Mouse (Mus musculus) kidney, embryonic 16.5 days (tissue): ENCODE results near the gene Nell1. TPM values are rescaled to one million over a fixed set of nuclear protein-coding genes. Genes with fewer than 3 reads are reported as not detected.

ENCODE experiments used
- ATAC-seq: fragments of 200-750 bp; cut with Nextera tagmentation; 2 replicates; pipeline ENCODE4 v1.8.0; 2017; ENCODE audit warnings: moderate TSS enrichment; ENCODE audit not compliant: low FRiP score, low TSS enrichment
- H3K27ac ChIP-seq: fragments of 300-500 bp; sonication (generic); 2 replicates; pipeline ENCODE4 v1.5.1; 2014; ENCODE audit warnings: low read length
- H3K27me3 ChIP-seq: fragments of 300-500 bp; sonication (generic); 2 replicates; pipeline ENCODE4 v1.6.1; 2014; ENCODE audit warnings: low read length, control low read depth, mixed read lengths; ENCODE audit not compliant: insufficient read depth
- H3K36me3 ChIP-seq: fragments of 300-500 bp; sonication (generic); 2 replicates; pipeline ENCODE4 v1.6.1; 2014; ENCODE audit warnings: low read length, control low read depth, mixed read lengths; ENCODE audit not compliant: insufficient read depth
- H3K4me1 ChIP-seq: fragments of 300-500 bp; sonication (generic); 2 replicates; pipeline ENCODE4 v1.6.1; 2014; ENCODE audit warnings: low read length, control low read depth, mixed read lengths; ENCODE audit not compliant: insufficient read depth
- H3K4me2 ChIP-seq: fragments of 300-500 bp; sonication (generic); replicated peaks from 2 replicates; pipeline ENCODE4 v1.6.1; 2014; ENCODE audit warnings: low read depth, low read length
- H3K4me3 ChIP-seq: fragments of 300-500 bp; sonication (generic); 2 replicates; pipeline ENCODE4 v1.5.1; 2014; ENCODE audit warnings: mild to moderate bottlenecking, low read length
- H3K9ac ChIP-seq: fragments of 300-500 bp; sonication (generic); replicated peaks from 2 replicates; pipeline ENCODE4 v1.6.1; 2014; ENCODE audit warnings: low read length
- H3K9me3 ChIP-seq: fragments of 300-500 bp; sonication (generic); 2 replicates; pipeline ENCODE4 v1.6.1; 2016; ENCODE audit warnings: low read length, control low read depth
- WGBS: fragments of 180-500 bp; shearing (Covaris S2); extraction: QIAGEN DNeasy Blood & Tissue Kit; methylation state at CpG from one replicate; pipeline ENCODE4 v1.1.7; 2014; 5-methylcytosine and 5-hydroxymethylcytosine counted together
- polyA plus RNA-seq: library from polyadenylated mRNA; unstranded; fragments of >200 nt; fragmentation: Nextera tagmentation; extraction: Ambion mirVana; gene quantifications from 2 replicates; pipeline ENCODE4 v1.2.1, GENCODE M21; 2015

Gene Nell1
- polyA plus RNA-seq, 1 experiment from 2014 or later = 10.9 TPM

DNA sequence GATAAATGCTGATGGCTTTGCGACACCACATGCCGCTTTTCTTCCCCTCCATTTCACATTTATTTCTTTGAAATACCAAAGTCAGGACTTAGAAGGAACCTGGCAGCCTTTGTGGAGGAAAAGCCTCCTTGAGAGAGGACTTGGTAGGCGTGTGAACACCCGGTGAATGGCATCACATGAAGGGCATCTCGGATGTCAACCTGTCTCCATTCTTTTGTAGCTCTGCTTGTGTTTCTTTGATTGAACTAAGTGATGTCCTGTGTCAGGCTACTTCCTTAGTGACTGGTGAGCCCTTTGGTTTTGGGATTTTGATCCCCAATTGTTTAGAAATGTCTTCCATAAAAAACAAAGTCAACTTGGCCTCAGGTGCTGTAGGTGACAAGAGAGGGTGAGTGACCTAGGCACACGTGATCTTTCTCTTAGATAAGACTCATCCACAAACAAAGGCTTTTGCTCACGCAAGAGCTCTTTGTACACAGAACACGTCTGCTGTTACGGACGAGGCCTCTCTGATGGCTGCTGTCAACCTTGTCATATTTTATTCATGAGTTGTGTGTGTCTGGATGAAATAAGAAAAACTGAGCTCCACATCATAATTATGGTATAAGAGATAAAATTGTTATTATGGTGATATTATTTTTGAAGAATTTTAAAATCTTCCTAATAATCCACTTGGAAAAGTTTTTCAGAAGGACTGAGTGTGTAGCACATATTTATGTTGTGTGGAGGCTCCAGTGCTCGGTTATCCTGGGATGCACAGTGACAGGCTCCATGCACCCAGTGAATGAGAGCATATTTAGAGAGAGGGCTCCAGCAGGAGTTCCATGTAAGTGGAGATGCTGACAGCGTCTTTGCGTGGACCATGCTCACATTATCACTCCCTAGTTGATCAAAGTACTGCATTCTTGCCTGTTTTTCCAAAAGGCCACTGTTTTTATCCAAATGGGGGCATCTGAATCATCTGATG lies 60.8 kb downstream of the Nell1 start:
- no peak overlapping the region for H3K9ac ChIP-seq
- H3K27me3 ChIP-seq = no peaks in the 10 kb centered on the region
- H3K4me2 ChIP-seq = no peak overlapping the region
- H3K9me3 ChIP-seq = no peaks in the 10 kb centered on the region
- H3K4me1 ChIP-seq = no peaks in the 10 kb centered on the region
- no peaks in the 10 kb centered on the region for H3K36me3 ChIP-seq
- no peak for ATAC-seq
- no peak overlapping the region for H3K27ac ChIP-seq
- H3K4me3 ChIP-seq = no peak overlapping the region
- 74% methylated on average over 13 of the region's 13 CpGs for WGBS

DNA sequence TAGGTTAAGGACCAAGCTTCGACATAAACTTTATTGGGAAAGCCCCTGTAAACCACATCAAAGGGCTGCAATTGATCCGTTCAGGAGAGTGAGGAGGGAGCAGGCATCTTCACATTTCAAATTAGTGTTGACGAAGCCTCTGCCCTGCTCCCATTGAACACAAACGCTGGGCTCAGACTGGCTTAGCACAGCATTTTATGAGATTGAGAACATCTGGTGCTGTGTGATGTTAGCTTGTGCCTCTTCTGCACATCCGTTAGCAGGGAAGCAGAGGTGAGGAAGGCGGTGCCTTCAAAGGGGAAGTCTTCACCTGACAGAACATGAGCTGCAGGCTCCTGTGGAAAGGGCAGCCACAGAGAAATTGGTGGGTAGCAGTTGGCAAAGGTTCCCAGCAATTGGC lies 66.4 kb downstream of the Nell1 start:
- no peaks in the 10 kb centered on the region for H3K4me1 ChIP-seq
- no peaks in the 10 kb centered on the region for H3K36me3 ChIP-seq
- H3K4me3 ChIP-seq = no peak overlapping the region
- H3K9me3 ChIP-seq = no peaks in the 10 kb centered on the region
- H3K9ac ChIP-seq = no peak overlapping the region
- no peak for ATAC-seq
- H3K4me2 ChIP-seq = no peak overlapping the region
- H3K27ac ChIP-seq = no peak overlapping the region
- 17% methylated on average over 6 of the region's 6 CpGs for WGBS
- H3K27me3 ChIP-seq = no peaks in the 10 kb centered on the region

- WGBS = 91% methylated on average over 4 of the region's 4 CpGs
- Histone ChIP-seq H3K36me3 (no peaks in the 10 kb centered on the region), H3K4me2 (no peak overlapping the region), H3K4me3 (no peak overlapping the region), H3K4me1 (no peaks in the 10 kb centered on the region), H3K27ac (no peak overlapping the region), H3K9ac (no peak overlapping the region), H3K27me3 (no peaks in the 10 kb centered on the region), H3K9me3 (no peaks in the 10 kb centered on the region)
- no peak for ATAC-seq
These were observed 75.5 kb downstream of the Nell1 start for GRCm38 (mm10) chr7:50050144-50050543.

GRCm38 (mm10) chr7:50053704-50054103 lies 79.0 kb downstream of the Nell1 start:
- Histone ChIP-seq H3K27ac (no peak overlapping the region), H3K27me3 (no peaks in the 10 kb centered on the region), H3K4me2 (no peak overlapping the region), H3K4me1 (no peaks in the 10 kb centered on the region), H3K36me3 (no peaks in the 10 kb centered on the region), H3K4me3 (no peak overlapping the region), H3K9me3 (no peaks in the 10 kb centered on the region), H3K9ac (no peak overlapping the region)
- WGBS = 93% methylated on average over 2 of the region's 2 CpGs
- ATAC-seq = no peak

DNA sequence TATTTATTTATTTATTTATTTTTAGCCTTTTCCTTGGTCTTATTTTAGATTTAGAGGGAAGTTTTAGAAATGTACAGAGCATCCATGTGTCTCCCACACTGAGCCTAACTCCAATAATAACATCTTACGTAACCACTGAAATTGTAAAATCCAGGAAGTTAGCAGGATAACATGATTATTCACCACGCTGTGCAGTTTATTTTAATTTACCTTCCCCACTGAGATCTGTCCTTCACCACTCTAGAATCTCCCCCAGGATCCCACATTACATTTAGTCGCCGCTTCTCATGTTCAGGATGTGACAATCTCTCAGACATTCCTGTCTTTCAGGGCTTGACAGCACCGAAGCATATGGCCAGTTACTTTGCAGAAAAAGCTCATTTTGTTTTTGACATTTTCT lies 119.8 kb downstream of the Nell1 start:
- WGBS = 86% methylated on average over 5 of the region's 5 CpGs
- ATAC-seq = no peak

GRCm38 (mm10) chr7:50105612-50106321 lies 131.1 kb downstream of the Nell1 start:
- peak; percentile 80; the same call in 1 of the 2 replicates for ATAC-seq
- no peaks in the 10 kb centered on the region for H3K36me3 ChIP-seq
- H3K27me3 ChIP-seq = no peaks in the 10 kb centered on the region
- H3K9ac ChIP-seq = no peak overlapping the region
- no peak overlapping the region for H3K27ac ChIP-seq
- no peaks in the 10 kb centered on the region for H3K9me3 ChIP-seq
- 0 out of 2 replicates have a peak, but pooled peaks cover 8% of the 10 kb centered on the region for H3K4me1 ChIP-seq
- no peak overlapping the region for H3K4me3 ChIP-seq
- H3K4me2 ChIP-seq = peak overlapping the region; percentile 12; the same call in 1 of the 2 replicates
- 19% methylated on average over 8 of the region's 8 CpGs for WGBS

More for the DNA sequence above, 119.8 kb downstream of the Nell1 start:
- H3K27ac ChIP-seq = no peak overlapping the region
- H3K27me3 ChIP-seq = no peaks in the 10 kb centered on the region
- H3K4me3 ChIP-seq = no peak overlapping the region
- H3K4me2 ChIP-seq = no peak overlapping the region
- no peaks in the 10 kb centered on the region for H3K36me3 ChIP-seq
- H3K4me1 ChIP-seq = no peaks in the 10 kb centered on the region
- H3K9me3 ChIP-seq = no peaks in the 10 kb centered on the region
- no peak overlapping the region for H3K9ac ChIP-seq

DNA sequence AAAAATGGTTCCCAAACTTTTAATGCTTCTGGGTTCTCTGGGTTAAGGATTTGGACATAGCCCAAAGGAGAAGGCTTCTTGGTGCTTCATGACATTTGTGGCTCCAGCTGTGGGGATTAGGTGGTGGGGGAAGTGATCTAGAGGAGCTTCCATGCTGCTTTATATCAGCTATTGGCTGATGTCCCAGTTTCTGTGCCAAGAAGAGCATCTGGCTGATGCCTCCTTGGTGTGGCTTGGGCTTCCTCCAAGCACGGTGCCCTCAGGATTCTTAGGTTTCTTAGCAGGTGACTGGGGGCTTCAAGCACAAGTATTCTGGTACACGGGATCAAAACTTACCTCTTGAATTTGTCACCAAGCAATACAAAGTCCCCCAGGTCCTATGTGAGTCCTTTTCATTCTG lies 132.6 kb downstream of the Nell1 start:
- Histone ChIP-seq H3K36me3 (no peaks in the 10 kb centered on the region), H3K4me2 (no peak overlapping the region), H3K4me3 (no peak overlapping the region), H3K9ac (no peak overlapping the region), H3K9me3 (no peaks in the 10 kb centered on the region), H3K27me3 (no peaks in the 10 kb centered on the region), H3K4me1 (0 out of 2 replicates have a peak, but pooled peaks cover 8% of the 10 kb centered on the region), H3K27ac (no peak overlapping the region)
- no peak for ATAC-seq
- WGBS = 79% methylated on average over 2 of the region's 2 CpGs

- H3K9me3 ChIP-seq = no peaks in the 10 kb centered on the region
- H3K36me3 ChIP-seq = no peaks in the 10 kb centered on the region
- no peak overlapping the region for H3K4me3 ChIP-seq
- WGBS = 85% methylated on average over 5 of the region's 5 CpGs
- no peak overlapping the region for H3K9ac ChIP-seq
- no peaks in the 10 kb centered on the region for H3K27me3 ChIP-seq
- ATAC-seq = no peak
- H3K4me1 ChIP-seq = no peaks in the 10 kb centered on the region
- no peak overlapping the region for H3K4me2 ChIP-seq
- H3K27ac ChIP-seq = no peak overlapping the region
These were observed 143.7 kb downstream of the Nell1 start for GRCm38 (mm10) chr7:50118348-50118747.

DNA sequence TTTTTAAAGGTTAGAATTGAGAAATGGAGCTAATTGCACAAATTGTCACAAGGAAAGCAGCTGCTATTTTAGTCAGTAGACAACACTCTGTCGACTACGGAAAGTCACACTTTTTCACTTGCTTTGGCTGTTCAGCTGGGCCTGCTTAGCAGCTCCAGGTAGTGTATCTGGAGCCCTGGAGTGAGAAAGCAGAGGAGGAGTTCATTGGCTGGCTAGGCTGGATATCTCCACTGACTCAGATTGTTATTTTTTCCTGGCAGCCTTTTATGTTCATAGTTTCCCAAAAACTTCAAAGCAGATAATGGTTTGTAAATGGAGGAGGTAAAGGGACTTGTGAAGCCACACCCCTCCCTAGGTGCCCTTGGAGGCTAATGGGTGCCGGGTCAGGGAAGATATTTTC lies 163.0 kb downstream of the Nell1 start:
- Histone ChIP-seq H3K9me3 (no peaks in the 10 kb centered on the region), H3K4me3 (no peak overlapping the region), H3K4me1 (no peaks in the 10 kb centered on the region), H3K36me3 (no peaks in the 10 kb centered on the region), H3K27ac (no peak overlapping the region), H3K4me2 (no peak overlapping the region), H3K27me3 (no peaks in the 10 kb centered on the region), H3K9ac (no peak overlapping the region)
- ATAC-seq = no peak
- 79% methylated on average over 3 of the region's 3 CpGs for WGBS

GRCm38 (mm10) chr7:50149326-50149725 lies 174.7 kb downstream of the Nell1 start:
- Histone ChIP-seq H3K4me2 (no peak overlapping the region), H3K27ac (no peak overlapping the region), H3K36me3 (no peaks in the 10 kb centered on the region), H3K9me3 (no peaks in the 10 kb centered on the region), H3K27me3 (no peaks in the 10 kb centered on the region), H3K4me1 (no peaks in the 10 kb centered on the region), H3K4me3 (no peak overlapping the region), H3K9ac (no peak overlapping the region)
- WGBS = 84% methylated on average over 7 of the region's 7 CpGs
- ATAC-seq = no peak
